ENCODE assay signal across 21 mouse cellular contexts in genomic region chr1:71117253-71117652, GRCm38 (mm10). TPM values are rescaled to one million over a fixed set of nuclear protein-coding genes. Genes with fewer than 3 reads are reported as not detected.
DNase-seq lines count a peak whose midpoint lies in the region; ATAC-seq and TF ChIP-seq lines count a peak whose summit lies in the region.
"Had no signal": no experiment of that assay in that cellular context is flagged by ENCODE, and none has a peak within 500 bp of the region (broad histone marks: within the 10 kb centered on the region; RNA-seq: fewer than 3 reads in every experiment).

No protein-coding gene starts in this region.

- no peak overlapping the region for H3K4me2 ChIP-seq in hindbrain, embryonic 12.5 days (replicated peaks)
- no peak overlapping the region for H3K4me2 ChIP-seq in hindbrain, embryonic 14.5 days (replicated peaks)
- no peak overlapping the region for H3K4me2 ChIP-seq in midbrain, embryonic 12.5 days (replicated peaks)
- H3K4me2 ChIP-seq in midbrain, embryonic 15.5 days: no peak overlapping the region
- H3K4me2 ChIP-seq: forebrain, embryonic 13.5 days; heart, embryonic 11.5 days had no signal

- peak; percentile 78; the same call in 1 of the 2 replicates for ATAC-seq in hindbrain, embryonic 12.5 days (ENCODE audit: low FRiP score)
- ATAC-seq in hindbrain, embryonic 14.5 days (ENCODE audit: low FRiP score): no peak
- ATAC-seq in midbrain, embryonic 12.5 days (ENCODE audit: low FRiP score, low read depth): peak; percentile 38; the same call in 1 of the 2 replicates
- no peak; the same call in 1 of the 2 replicates for ATAC-seq in midbrain, embryonic 15.5 days (replicated peaks)
- ATAC-seq: CD4-positive, CD25-positive, alpha-beta regulatory T cell, adult 4 months; forebrain, embryonic 13.5 days; forebrain, embryonic 16.5 days had no signal

- TF ChIP-seq POLR2A in brain, embryonic 14.5 days (IDR thresholded peaks at IDR 0.05; ENCODE audit: borderline replicate concordance, extremely low read depth, insufficient read depth, insufficient read length, poor library complexity, severe bottlenecking): no peak

- 46% methylated on average over 4 of the region's 4 CpGs for WGBS in hindbrain, embryonic 12.5 days
- WGBS in hindbrain, embryonic 14.5 days: 32% methylated on average over 4 of the region's 4 CpGs
- WGBS in midbrain, embryonic 12.5 days: 32% methylated on average over 4 of the region's 4 CpGs
- 33% methylated on average over 4 of the region's 4 CpGs for WGBS in midbrain, embryonic 15.5 days

- no peak for DNase-seq in hindbrain, embryonic 14.5 days (ENCODE audit: low spot score)
- peak; percentile 37 for DNase-seq in brain, embryonic 14.5 days (ENCODE audit: low read depth)
- DNase-seq in embryo, embryonic 10.5 days (ENCODE audit: low spot score): peak; percentile 16
- DNase-seq in urinary bladder, postnatal 36 days (ENCODE audit: low spot score in 2 of 2): no peak
- DNase-seq in gastrocnemius, postnatal 10 days: no peak
- DNase-seq: adrenal gland, adult 2 months; adrenal gland, postnatal 14 days; cerebellum, adult 11-12 months; cerebellum, adult 8-10 months; cerebellum, postnatal 10 days; cerebellum, postnatal 36 days; gastrocnemius, postnatal 14 days; heart, adult 11 months had no signal

- no peak overlapping the region for H3K4me3 ChIP-seq in hindbrain, embryonic 12.5 days
- H3K4me3 ChIP-seq in hindbrain, embryonic 14.5 days (replicated peaks; ENCODE audit: low read length): no peak overlapping the region
- H3K4me3 ChIP-seq in midbrain, embryonic 12.5 days: no peak overlapping the region
- H3K4me3 ChIP-seq in midbrain, embryonic 15.5 days: no peak overlapping the region
- H3K4me3 ChIP-seq: forebrain, embryonic 10.5 days; forebrain, embryonic 13.5 days had no signal

- H3K27ac ChIP-seq in hindbrain, embryonic 12.5 days: no peak overlapping the region
- no peak overlapping the region for H3K27ac ChIP-seq in hindbrain, embryonic 14.5 days
- H3K27ac ChIP-seq in midbrain, embryonic 12.5 days (replicated peaks): no peak overlapping the region
- H3K27ac ChIP-seq in midbrain, embryonic 15.5 days: no peak overlapping the region
- H3K27ac ChIP-seq: forebrain, embryonic 10.5 days; forebrain, embryonic 13.5 days had no signal

- H3K4me1 ChIP-seq in hindbrain, embryonic 12.5 days: no peaks in the 10 kb centered on the region
- no peaks in the 10 kb centered on the region for H3K4me1 ChIP-seq in hindbrain, embryonic 14.5 days (replicated peaks; ENCODE audit: control insufficient read depth, insufficient read depth, low read length)
- H3K4me1 ChIP-seq in midbrain, embryonic 12.5 days: peaks cover 5% of the 10 kb centered on the region; the same call in 1 of the 2 replicates
- H3K4me1 ChIP-seq in midbrain, embryonic 15.5 days: peaks cover 3% of the 10 kb centered on the region; the same call in 1 of the 2 replicates
- H3K4me1 ChIP-seq: forebrain, embryonic 13.5 days had no signal

- TF ChIP-seq CTCF in brain, embryonic 14.5 days (IDR thresholded peaks at IDR 0.05; ENCODE audit: borderline replicate concordance, extremely low read depth, insufficient read depth, insufficient read length): no peak

- no peaks in the 10 kb centered on the region for H3K27me3 ChIP-seq in hindbrain, embryonic 12.5 days
- H3K27me3 ChIP-seq in hindbrain, embryonic 14.5 days (ENCODE audit: control insufficient read depth, insufficient read depth, low read length): no peaks in the 10 kb centered on the region
- H3K27me3 ChIP-seq in midbrain, embryonic 12.5 days: no peaks in the 10 kb centered on the region
- H3K27me3 ChIP-seq in midbrain, embryonic 15.5 days (replicated peaks): no peaks in the 10 kb centered on the region
- H3K27me3 ChIP-seq: forebrain, embryonic 13.5 days had no signal

- H3K9ac ChIP-seq in hindbrain, embryonic 12.5 days: no peak overlapping the region
- H3K9ac ChIP-seq in hindbrain, embryonic 14.5 days: no peak overlapping the region
- no peak overlapping the region for H3K9ac ChIP-seq in midbrain, embryonic 12.5 days (replicated peaks)
- no peak overlapping the region for H3K9ac ChIP-seq in midbrain, embryonic 15.5 days
- H3K9ac ChIP-seq: forebrain, embryonic 13.5 days had no signal

- H3K36me3 ChIP-seq in hindbrain, embryonic 12.5 days: no peaks in the 10 kb centered on the region
- H3K36me3 ChIP-seq in hindbrain, embryonic 14.5 days (replicated peaks; ENCODE audit: control insufficient read depth, insufficient read depth): no peaks in the 10 kb centered on the region
- no peaks in the 10 kb centered on the region for H3K36me3 ChIP-seq in midbrain, embryonic 12.5 days
- no peaks in the 10 kb centered on the region for H3K36me3 ChIP-seq in midbrain, embryonic 15.5 days (replicated peaks)
- H3K36me3 ChIP-seq: forebrain, embryonic 10.5 days had no signal

- no peaks in the 10 kb centered on the region for H3K9me3 ChIP-seq in hindbrain, embryonic 12.5 days (replicated peaks)
- no peaks in the 10 kb centered on the region for H3K9me3 ChIP-seq in hindbrain, embryonic 14.5 days (ENCODE audit: control insufficient read depth, low read length)
- no peaks in the 10 kb centered on the region for H3K9me3 ChIP-seq in midbrain, embryonic 12.5 days
- H3K9me3 ChIP-seq in midbrain, embryonic 15.5 days: no peaks in the 10 kb centered on the region
- H3K9me3 ChIP-seq: forebrain, embryonic 10.5 days; forebrain, embryonic 13.5 days had no signal

RNA-seq across cellular contexts. Expression of gene Bard1, which starts 14.3 kb away (rescaled TPM):
- polyA plus RNA-seq in hindbrain, embryonic 12.5 days (2016; fragmentation: Nextera tagmentation; extraction: Ambion mirVana): 1.5 and 1.9 TPM in 2 replicates
- polyA plus RNA-seq in hindbrain, embryonic 14.5 days (2014; fragmentation: Nextera tagmentation; extraction: Ambion mirVana): 0.69 and 0.95 TPM in 2 replicates
- 1.8 and 2.0 TPM in 2 replicates for polyA plus RNA-seq in midbrain, embryonic 12.5 days (2016; fragmentation: Nextera tagmentation; extraction: Ambion mirVana)
- polyA plus RNA-seq in midbrain, embryonic 15.5 days (2015; fragmentation: Nextera tagmentation; extraction: Ambion mirVana): 0.54 and 0.68 TPM in 2 replicates
- 4.2 and 5.4 TPM in 2 replicates for polyA plus RNA-seq in brain, embryonic 14.5 days (2012; rRNA removed)
- 1 to 10 TPM; 2.0 to 2.8 TPM for total RNA-seq in gastrocnemius, postnatal 10 days (2021)

Comparison
In these comparisons a context has a peak if more than half of its experiments do, and no peak if none do; other contexts are left out.
1. ATAC-seq: peak in hindbrain, embryonic 12.5 days (single experiment) and midbrain, embryonic 12.5 days (single experiment); none in hindbrain, embryonic 14.5 days (single experiment) and midbrain, embryonic 15.5 days (single experiment).
2. DNase-seq: peak in brain, embryonic 14.5 days (single experiment) and embryo, embryonic 10.5 days (single experiment); none in hindbrain, embryonic 14.5 days (single experiment), urinary bladder, postnatal 36 days (0 of 2) and gastrocnemius, postnatal 10 days (single experiment).